Mouse (Mus musculus): ENCODE data around the gene Cog5. TPM values are rescaled to one million over a fixed set of nuclear protein-coding genes. Genes with fewer than 3 reads are reported as not detected.
A peak's percentile ranks its signal among the peaks of the same experiment; 100 is the strongest.
"Not testable (repeated sequence)": the region's sequence is repeated elsewhere in the genome, so short reads cannot be mapped to it uniquely, and the experiment has no call there.

Gene Cog5
- polyA plus RNA-seq, 2 experiments = 36.9 to 39.1 TPM

DNA sequence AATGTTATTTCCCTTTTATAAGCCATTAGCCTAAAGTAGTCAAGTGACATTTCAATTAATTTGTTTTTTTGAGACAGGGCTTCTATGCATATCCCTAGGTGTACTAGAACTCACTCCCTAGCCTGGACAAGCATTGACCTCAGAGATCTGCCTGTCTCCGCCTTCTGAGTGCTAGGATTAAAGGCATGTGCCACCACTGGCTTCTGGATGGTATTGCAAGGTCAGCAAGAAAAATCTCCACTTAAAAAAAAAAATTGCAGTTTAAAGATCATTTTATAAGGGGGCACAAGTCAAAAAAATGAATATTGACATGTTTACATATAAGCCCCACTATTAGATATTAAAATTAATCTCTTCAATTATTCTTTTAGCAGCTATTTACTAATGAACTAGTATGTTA is 29.7 kb upstream of the Cog5 start:
- Histone ChIP-seq H3K27me3 (ENCODE audit: control insufficient read depth, insufficient read depth, low read length) (no peaks in the 10 kb centered on the region), H3K36me3 (ENCODE audit: control insufficient read depth, insufficient read depth, low read length) (peaks cover 29% of the 10 kb centered on the region), H3K4me1 (ENCODE audit: control insufficient read depth, insufficient read depth, low read length) (no peaks in the 10 kb centered on the region), H3K27ac (replicated peaks; ENCODE audit: low read depth, low read length) (no peak overlapping the region), H3K9ac (ENCODE audit: low read depth, low read length, severe bottlenecking) (no peak overlapping the region), H3K4me2 (replicated peaks; ENCODE audit: low read depth, low read length, severe bottlenecking) (no peak overlapping the region), H3K4me3 (replicated peaks; ENCODE audit: low read length) (no peak overlapping the region), H3K9me3 (ENCODE audit: control insufficient read depth, low read length) (no peaks in the 10 kb centered on the region)
- WGBS = 98% methylated on average over 1 of the region's 1 CpGs
- no peak for DNase-seq (ENCODE audit: low spot score)
- ATAC-seq (ENCODE audit: low FRiP score, low read depth) = no peak
- TF ChIP-seq POLR2A (IDR thresholded peaks at IDR 0.05; ENCODE audit: borderline replicate concordance, extremely low read depth, insufficient read depth, insufficient read length) = no peak

DNA sequence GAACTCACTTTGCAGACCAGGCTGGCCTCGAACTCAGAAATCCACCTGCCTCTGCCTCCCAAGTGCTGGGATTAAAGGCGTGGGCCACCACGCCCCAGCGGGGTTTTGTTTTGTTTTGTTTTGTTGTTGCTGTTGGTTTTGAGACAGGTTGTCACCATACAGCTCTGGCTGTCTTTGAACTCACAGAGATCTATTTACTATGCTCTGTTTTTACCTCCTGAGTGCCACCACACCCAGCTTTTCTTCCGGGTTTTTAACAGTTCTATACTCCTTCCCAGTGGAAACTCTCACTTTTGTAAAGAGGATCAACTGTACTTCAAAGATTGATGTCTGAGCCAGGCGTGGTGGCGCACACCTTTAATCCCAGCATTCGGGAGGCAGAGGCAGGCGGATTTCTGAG is 26.3 kb upstream of the Cog5 start:
- not testable (repeated sequence) for H3K9ac ChIP-seq (ENCODE audit: low read depth, low read length, severe bottlenecking); H3K27ac ChIP-seq (replicated peaks; ENCODE audit: low read depth, low read length); H3K27me3 ChIP-seq (ENCODE audit: control insufficient read depth, insufficient read depth, low read length); ATAC-seq (ENCODE audit: low FRiP score, low read depth); H3K9me3 ChIP-seq (ENCODE audit: control insufficient read depth, low read length); H3K4me1 ChIP-seq (ENCODE audit: control insufficient read depth, insufficient read depth, low read length); H3K4me2 ChIP-seq (replicated peaks; ENCODE audit: low read depth, low read length, severe bottlenecking); H3K4me3 ChIP-seq (replicated peaks; ENCODE audit: low read length); DNase-seq (ENCODE audit: low spot score)
- 93% methylated on average over 9 of the region's 9 CpGs for WGBS
- peaks cover 24% of the 10 kb centered on the region for H3K36me3 ChIP-seq (ENCODE audit: control insufficient read depth, insufficient read depth, low read length)

DNA sequence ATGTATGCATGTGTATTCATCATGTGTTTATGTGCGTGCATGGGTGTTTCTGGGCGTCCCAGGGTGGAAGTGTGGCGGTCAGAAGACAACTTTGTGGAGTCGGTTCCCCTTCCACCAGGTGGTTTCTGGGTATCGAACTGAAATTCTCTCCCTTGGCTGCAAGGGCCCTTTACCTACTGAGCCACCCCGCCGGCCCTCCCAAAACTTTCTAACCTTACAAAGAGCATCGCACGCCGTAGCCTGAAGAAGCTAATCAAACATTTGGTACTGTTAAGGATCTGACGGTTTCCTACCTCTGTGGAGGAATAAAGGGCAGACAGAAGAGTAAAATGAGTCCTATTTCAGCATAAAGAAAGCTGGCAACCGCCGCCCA is 20.7 kb upstream of the Cog5 start:
- Histone ChIP-seq H3K9me3 (ENCODE audit: control insufficient read depth, low read length) (no peaks in the 10 kb centered on the region), H3K27me3 (ENCODE audit: control insufficient read depth, insufficient read depth, low read length) (no peaks in the 10 kb centered on the region), H3K27ac (replicated peaks; ENCODE audit: low read depth, low read length) (peak overlapping the region; percentile 73), H3K4me3 (replicated peaks; ENCODE audit: low read length) (peak overlapping the region; percentile 61), H3K4me1 (ENCODE audit: control insufficient read depth, insufficient read depth, low read length) (peaks cover 4% of the 10 kb centered on the region; the same call in 1 of the 2 replicates), H3K4me2 (replicated peaks; ENCODE audit: low read depth, low read length, severe bottlenecking) (peak overlapping the region; percentile 76), H3K36me3 (ENCODE audit: control insufficient read depth, insufficient read depth, low read length) (no peaks in the 10 kb centered on the region), H3K9ac (ENCODE audit: low read depth, low read length, severe bottlenecking) (peak overlapping the region; percentile 88)
- WGBS = 6% methylated on average over 13 of the region's 13 CpGs
- TF ChIP-seq POLR2A (IDR thresholded peaks at IDR 0.05; ENCODE audit: borderline replicate concordance, extremely low read depth, insufficient read depth, insufficient read length) = no peak
- DNase-seq (ENCODE audit: low spot score) = peak; percentile 18
- peak; percentile 3; the same call in 1 of the 2 replicates for ATAC-seq (ENCODE audit: low FRiP score, low read depth)

DNA sequence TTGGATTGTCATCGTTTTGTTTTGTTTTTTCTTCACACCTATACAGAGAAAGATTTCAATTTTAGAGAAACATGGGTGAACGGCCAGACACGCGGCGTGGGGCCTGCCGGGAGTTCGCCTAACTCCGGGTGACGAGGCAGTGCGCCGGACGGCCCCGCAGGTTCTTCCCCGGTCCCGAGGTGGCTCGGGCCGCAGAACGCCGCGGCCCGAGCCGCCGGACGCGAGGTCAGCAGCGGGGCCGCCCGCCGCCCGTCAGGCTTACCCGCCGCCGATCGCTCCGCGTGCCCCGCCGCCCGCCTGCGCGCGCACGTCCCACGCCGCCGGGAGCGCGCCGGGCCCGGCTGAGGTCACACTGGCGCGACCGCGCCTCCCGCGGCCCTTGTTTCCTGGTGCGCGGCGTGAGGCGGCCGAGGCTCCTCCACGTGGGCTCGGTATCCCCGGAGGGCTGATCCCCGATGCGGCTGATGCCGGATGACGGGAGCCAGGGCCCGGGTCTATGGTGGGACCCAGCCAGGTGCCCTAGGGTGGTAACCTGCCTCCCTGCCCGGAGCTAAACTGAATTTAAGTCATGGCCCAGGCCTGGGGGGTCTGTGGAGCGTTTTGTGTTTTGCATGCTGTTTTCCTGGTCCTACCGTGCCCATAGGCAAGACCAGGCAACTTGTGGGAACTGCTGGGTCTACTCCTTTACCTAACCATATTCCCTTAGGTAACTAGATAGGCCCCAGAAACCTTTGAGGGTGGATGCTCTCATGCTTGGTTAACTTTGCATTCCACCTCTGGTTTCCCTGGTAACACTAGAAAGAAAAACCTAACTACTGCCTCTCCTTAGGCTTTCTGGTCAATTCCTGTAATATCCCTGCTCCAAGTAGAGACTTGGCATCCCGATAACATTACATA is 20.1 kb upstream of the Cog5 start, which contains the start of gene Bcap29:
TSS of gene Bcap29 (minus strand) at position 316 of the 897 bp plus-strand sequence.
- 2% methylated on average over 60 of the region's 73 CpGs for WGBS
- Histone ChIP-seq H3K4me3 (replicated peaks; ENCODE audit: low read length) (peak within 1 kb of the TSS; percentile 61), H3K9me3 (ENCODE audit: control insufficient read depth, low read length) (no peaks in the 10 kb centered on the region), H3K27me3 (ENCODE audit: control insufficient read depth, insufficient read depth, low read length) (no peaks in the 10 kb centered on the region), H3K27ac (replicated peaks; ENCODE audit: low read depth, low read length) (peak within 1 kb of the TSS; percentile 73), H3K36me3 (ENCODE audit: control insufficient read depth, insufficient read depth, low read length) (no peaks in the 10 kb centered on the region), H3K4me1 (ENCODE audit: control insufficient read depth, insufficient read depth, low read length) (peaks cover 4% of the 10 kb centered on the region; the same call in 1 of the 2 replicates), H3K9ac (ENCODE audit: low read depth, low read length, severe bottlenecking) (peak within 1 kb of the TSS; percentile 88), H3K4me2 (replicated peaks; ENCODE audit: low read depth, low read length, severe bottlenecking) (peak within 1 kb of the TSS; percentile 76)
- ATAC-seq (ENCODE audit: low FRiP score, low read depth) (peak; percentile 88), DNase-seq (ENCODE audit: low spot score) (peak; percentile 58)
- TF ChIP-seq POLR2A (IDR thresholded peaks at IDR 0.05; ENCODE audit: borderline replicate concordance, extremely low read depth, insufficient read depth, insufficient read length) = peak; percentile 77; the same call in 1 of the 2 replicates

DNA sequence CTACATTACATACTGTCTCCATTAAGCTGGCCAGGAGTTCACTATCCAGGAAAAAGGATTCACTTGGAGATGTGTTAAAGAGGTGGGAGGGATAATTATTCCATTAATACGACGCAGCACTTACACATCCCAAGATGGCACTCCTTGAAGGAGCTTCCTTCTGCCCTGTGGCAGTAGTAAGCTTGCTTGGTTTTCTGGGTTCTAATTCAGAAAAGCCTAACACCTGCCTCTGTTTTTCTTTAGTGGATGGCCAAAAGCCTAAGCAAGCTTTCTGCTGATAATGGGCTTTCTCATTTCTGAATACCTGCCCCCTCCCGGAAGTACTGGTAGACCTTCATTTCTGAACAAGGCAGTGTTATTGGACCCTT is 19.4 kb upstream of the Cog5 start:
- H3K27ac ChIP-seq (replicated peaks; ENCODE audit: low read depth, low read length) = no peak overlapping the region
- no peak for TF ChIP-seq POLR2A (IDR thresholded peaks at IDR 0.05; ENCODE audit: borderline replicate concordance, extremely low read depth, insufficient read depth, insufficient read length)
- no peaks in the 10 kb centered on the region for H3K27me3 ChIP-seq (ENCODE audit: control insufficient read depth, insufficient read depth, low read length)
- H3K9ac ChIP-seq (ENCODE audit: low read depth, low read length, severe bottlenecking) = no peak overlapping the region
- peak overlapping the region; percentile 61; the same call in 1 of the 2 replicates for H3K4me3 ChIP-seq (replicated peaks; ENCODE audit: low read length)
- WGBS = 82% methylated on average over 3 of the region's 3 CpGs
- H3K9me3 ChIP-seq (ENCODE audit: control insufficient read depth, low read length) = no peaks in the 10 kb centered on the region
- peaks cover 4% of the 10 kb centered on the region; the same call in 1 of the 2 replicates for H3K4me1 ChIP-seq (ENCODE audit: control insufficient read depth, insufficient read depth, low read length)
- H3K36me3 ChIP-seq (ENCODE audit: control insufficient read depth, insufficient read depth, low read length) = no peaks in the 10 kb centered on the region
- no peak for ATAC-seq (ENCODE audit: low FRiP score, low read depth)
- DNase-seq (ENCODE audit: low spot score) = no peak
- H3K4me2 ChIP-seq (replicated peaks; ENCODE audit: low read depth, low read length, severe bottlenecking) = peak overlapping the region; percentile 76; the same call in 1 of the 2 replicates
